Mouse (Mus musculus): ENCODE measurements around the gene Odf2l.

The Odf2l gene

GRCm38 (mm10) chr3:145142925-145143324 is 24.5 kb downstream of the Odf2l start:
- DNase-seq: no peak

- no peak for DNase-seq
These were observed 25.5 kb downstream of the Odf2l start for GRCm38 (mm10) chr3:145143856-145144255.

- no peak for DNase-seq
These were observed 28.5 kb downstream of the Odf2l start for GRCm38 (mm10) chr3:145146871-145147270.

- DNase-seq: no peak
These were observed 29.1 kb downstream of the Odf2l start for GRCm38 (mm10) chr3:145147483-145147882.

- DNase-seq: no peak
These were observed 29.6 kb downstream of the Odf2l start for GRCm38 (mm10) chr3:145147952-145148351.

- no peak for DNase-seq
These were observed 32.7 kb downstream of the Odf2l start for GRCm38 (mm10) chr3:145151092-145151491.

- no peak for DNase-seq
These were observed 33.5 kb downstream of the Odf2l start for GRCm38 (mm10) chr3:145151933-145152332.

- no peak for DNase-seq
These were observed 38.5 kb downstream of the Odf2l start for GRCm38 (mm10) chr3:145156883-145157282.

- DNase-seq: no peak
These were observed 40.1 kb downstream of the Odf2l start for GRCm38 (mm10) chr3:145158441-145158840.

- DNase-seq: no peak
These were observed 48.4 kb downstream of the Odf2l start for GRCm38 (mm10) chr3:145166741-145167140.

- no peak for DNase-seq
These were observed 49.4 kb downstream of the Odf2l start for GRCm38 (mm10) chr3:145167766-145168165.

- no peak for DNase-seq
These were observed 50.7 kb downstream of the Odf2l start for GRCm38 (mm10) chr3:145168844-145169696.

- no peak for DNase-seq
These were observed 51.6 kb downstream of the Odf2l start for GRCm38 (mm10) chr3:145170028-145170427.

- DNase-seq: no peak
These were observed 52.4 kb downstream of the Odf2l start for GRCm38 (mm10) chr3:145170604-145171389.

GRCm38 (mm10) chr3:145171390-145172060 is 53.1 kb downstream of the Odf2l start:
- no peak for DNase-seq

GRCm38 (mm10) chr3:145184645-145185044 is 66.3 kb downstream of the Odf2l start:
- no peak for DNase-seq

- DNase-seq: no peak
These were observed 73.6 kb downstream of the Odf2l start for GRCm38 (mm10) chr3:145191972-145192371.

- DNase-seq: no peak
These were observed 77.0 kb downstream of the Odf2l start for GRCm38 (mm10) chr3:145195240-145195923.

- no peak for DNase-seq
These were observed 79.7 kb downstream of the Odf2l start for GRCm38 (mm10) chr3:145198050-145198449.
